Comparison of ENCODE assay signal across 8 mouse cellular contexts in the genomic region with DNA sequence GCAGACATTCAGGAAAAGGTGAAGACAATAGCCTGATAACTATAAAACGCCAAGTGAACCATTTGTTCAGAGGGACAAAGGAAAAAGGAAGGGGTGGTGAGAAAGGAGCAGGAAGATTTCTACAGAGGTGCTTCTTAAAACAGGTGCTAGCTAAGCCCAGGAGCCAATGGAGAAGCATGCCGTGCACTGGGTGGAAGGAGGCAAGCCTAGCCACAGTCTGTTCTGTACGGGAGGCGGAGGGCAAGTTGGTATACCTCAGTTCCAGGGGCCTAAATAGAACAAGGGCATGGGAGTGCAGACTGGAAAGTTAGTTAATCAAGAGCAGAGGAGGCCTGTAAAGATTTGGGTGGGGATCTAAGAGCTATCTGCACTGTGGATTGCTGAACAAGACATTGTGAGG. TPM values are rescaled to one million over a fixed set of nuclear protein-coding genes. Genes with fewer than 3 reads are reported as not detected.
A peak's percentile ranks its signal among the peaks of the same experiment; 100 is the strongest.
DNase-seq lines count a peak whose midpoint lies in the region; ATAC-seq lines count a peak whose summit lies in the region.

No protein-coding gene starts in this region.

- intact Hi-C loops in heart, postnatal 25 days (cut with DNase I), result loop anchor here (5.0 kb wide), 2 partner anchors 45 to 225 kb away; partner anchors contain the start of gene Lrrc58

- peak overlapping the region; percentile 87 for H3K4me2 ChIP-seq in hindbrain, embryonic 16.5 days (ENCODE audit: low read length)
- H3K4me2 ChIP-seq in midbrain, embryonic 12.5 days (replicated peaks), result peak overlapping the region; percentile 83

- peak overlapping the region; percentile 70 for H3K9ac ChIP-seq in hindbrain, embryonic 16.5 days (ENCODE audit: low read depth, low read length)
- H3K9ac ChIP-seq in midbrain, embryonic 12.5 days (replicated peaks), result peak overlapping the region; percentile 72

- no peaks in the 10 kb centered on the region for H3K27me3 ChIP-seq in heart, embryonic 10.5 days (ENCODE audit: insufficient read depth, poor library complexity, severe bottlenecking)
- H3K27me3 ChIP-seq in hindbrain, embryonic 16.5 days (replicated peaks; ENCODE audit: control insufficient read depth, insufficient read depth, low read length), result no peaks in the 10 kb centered on the region
- H3K27me3 ChIP-seq in midbrain, embryonic 12.5 days, result no peaks in the 10 kb centered on the region

- DNase-seq in heart, embryonic 10.5 days (ENCODE audit: low spot score), result no peak
- no peak for DNase-seq in heart, postnatal 25 days (ENCODE audit: low spot score)
- DNase-seq in embryo, embryonic 10.5 days (ENCODE audit: low spot score), result peak; percentile 43
- DNase-seq in right cerebral cortex, postnatal 25 days, result no peak
- DNase-seq in left cerebral cortex, adult 11 months (ENCODE audit: low spot score), result no peak
- no peak for DNase-seq in lung, postnatal 4 days

- H3K36me3 ChIP-seq in heart, embryonic 10.5 days, result no peaks in the 10 kb centered on the region
- H3K36me3 ChIP-seq in hindbrain, embryonic 16.5 days (ENCODE audit: control insufficient read depth, insufficient read depth, low read length), result no peaks in the 10 kb centered on the region
- H3K36me3 ChIP-seq in midbrain, embryonic 12.5 days, result no peaks in the 10 kb centered on the region

- peaks cover 21% of the 10 kb centered on the region for H3K4me1 ChIP-seq in heart, embryonic 10.5 days
- peaks cover 30% of the 10 kb centered on the region for H3K4me1 ChIP-seq in hindbrain, embryonic 16.5 days (ENCODE audit: control insufficient read depth, insufficient read depth, low read depth, low read length)
- peaks cover 33% of the 10 kb centered on the region for H3K4me1 ChIP-seq in midbrain, embryonic 12.5 days

- ATAC-seq in hindbrain, embryonic 16.5 days, result no peak
- no peak for ATAC-seq in midbrain, embryonic 12.5 days (ENCODE audit: low FRiP score, low read depth)

- WGBS in heart, embryonic 10.5 days, result 14% methylated on average over 4 of the region's 4 CpGs
- WGBS in hindbrain, embryonic 16.5 days, result 0% methylated on average over 4 of the region's 4 CpGs
- WGBS in midbrain, embryonic 12.5 days, result 3% methylated on average over 4 of the region's 4 CpGs

- peak overlapping the region; percentile 93 for H3K4me3 ChIP-seq in heart, embryonic 10.5 days
- H3K4me3 ChIP-seq in hindbrain, embryonic 16.5 days (ENCODE audit: low read length), result peak overlapping the region; percentile 97
- H3K4me3 ChIP-seq in midbrain, embryonic 12.5 days, result peak overlapping the region; percentile 95

- no peaks in the 10 kb centered on the region for H3K9me3 ChIP-seq in heart, embryonic 10.5 days
- H3K9me3 ChIP-seq in hindbrain, embryonic 16.5 days (ENCODE audit: control insufficient read depth, low read length), result no peaks in the 10 kb centered on the region
- no peaks in the 10 kb centered on the region for H3K9me3 ChIP-seq in midbrain, embryonic 12.5 days

- H3K27ac ChIP-seq in heart, embryonic 10.5 days, result peak overlapping the region; percentile 74
- peak overlapping the region; percentile 48; the same call in 1 of the 2 replicates for H3K27ac ChIP-seq in hindbrain, embryonic 16.5 days (ENCODE audit: low read depth, low read length)
- peak overlapping the region; percentile 66; the same call in 1 of the 2 replicates for H3K27ac ChIP-seq in midbrain, embryonic 12.5 days (replicated peaks)

RNA-seq across cellular contexts. Expression of gene Gsk3b, which starts 3.8 kb away (rescaled TPM):
- polyA plus RNA-seq in heart, embryonic 10.5 days (2016; fragmentation: Nextera tagmentation; extraction: Ambion mirVana), result 39.3 and 47.8 TPM in 2 replicates
- 10 to 100 TPM; 52.7 to 55.2 TPM for total RNA-seq in heart, postnatal 25 days (2021)
- polyA plus RNA-seq in hindbrain, embryonic 16.5 days (2015; fragmentation: Nextera tagmentation; extraction: Ambion mirVana), result 123 and 131 TPM in 2 replicates
- polyA plus RNA-seq in midbrain, embryonic 12.5 days (2016; fragmentation: Nextera tagmentation; extraction: Ambion mirVana), result 145 and 156 TPM in 2 replicates
